Mouse (Mus musculus) MEL (cell line): ENCODE measurements around the gene Gfpt1. TPM values are rescaled to one million over a fixed set of nuclear protein-coding genes. Genes with fewer than 3 reads are reported as not detected.

ENCODE experiments used
- DNase-seq: peaks from one replicate; pipeline ENCODE4 v3.0.0; 2011; ENCODE audit warnings: low read depth, low spot score
- H3K27ac ChIP-seq: 2 replicates; pipeline ENCODE4 v1.5.1; 2012; ENCODE audit warnings: low read depth, mild to moderate bottlenecking, control low read depth, low read length, moderate library complexity; ENCODE audit not compliant: control insufficient read depth
- H3K27me3 ChIP-seq, 2 experiments: fragments of 150-350 bp in 1 of 2; sonication (generic) in 1 of 2; 2 replicates each; pipeline ENCODE4 v1.6.1; 2012; ENCODE audit warnings: low read length in 2 of 2, mild to moderate bottlenecking in 2 of 2, improper control_type of control experiment in 1 of 2, moderate library complexity in 1 of 2; ENCODE audit not compliant: insufficient read depth in 2 of 2, control insufficient read depth in 1 of 2
- H3K36me3 ChIP-seq, 2 experiments: 2 replicates each; pipeline ENCODE4 v1.6.1; 2012 to 2014; ENCODE audit warnings: low read length in 2 of 2, improper control_type of control experiment in 1 of 2, inconsistent platforms in 1 of 2, mild to moderate bottlenecking in 1 of 2; ENCODE audit not compliant: insufficient read depth in 2 of 2, control insufficient read depth in 1 of 2
- H3K4me1 ChIP-seq, 2 experiments: fragments of 150-350 bp in 1 of 2; sonication (generic) in 1 of 2; 2 replicates each; pipeline ENCODE4 v1.6.1; 2012; ENCODE audit warnings: low read length in 2 of 2, improper control_type of control experiment in 1 of 2, mild to moderate bottlenecking in 1 of 2; ENCODE audit not compliant: insufficient read depth in 2 of 2, control insufficient read depth in 1 of 2
- H3K4me3 ChIP-seq, 2 experiments: fragments of 150-350 bp in 1 of 2; sonication (generic) in 1 of 2; 2 replicates each; pipeline ENCODE4 v1.5.1; 2012; ENCODE audit warnings: low read depth in 2 of 2, low read length in 2 of 2, mild to moderate bottlenecking in 2 of 2, moderate library complexity in 2 of 2, control low read depth in 1 of 2, improper control_type of control experiment in 1 of 2; ENCODE audit not compliant: control insufficient read depth in 1 of 2, insufficient read depth in 1 of 2
- H3K79me2 ChIP-seq: 2 replicates; pipeline ENCODE4 v1.6.1; 2012; ENCODE audit warnings: mild to moderate bottlenecking, low read length, moderate library complexity; ENCODE audit not compliant: control insufficient read depth, poor library complexity, insufficient read depth
- H3K9ac ChIP-seq: 2 replicates; pipeline ENCODE4 v1.6.1; 2012; ENCODE audit warnings: low read depth, mild to moderate bottlenecking, control low read depth, low read length, moderate library complexity; ENCODE audit not compliant: control insufficient read depth, poor library complexity, severe bottlenecking
- H3K9me3 ChIP-seq: fragments of 150-350 bp; sonication (generic); replicated peaks from 2 replicates; pipeline ENCODE4 v1.6.1; 2012; ENCODE audit warnings: mild to moderate bottlenecking, low read length, improper control_type of control experiment, moderate library complexity; ENCODE audit not compliant: insufficient read depth
- CHD2 ChIP-seq: IDR thresholded peaks from 2 replicates; pipeline ENCODE4 v1.6.1; 2011; ENCODE audit warnings: low read length, improper control_type of control experiment
- EP300 ChIP-seq, 2 experiments: IDR thresholded peaks; 2 replicates each; pipeline ENCODE4 v1.6.1; 2011; ENCODE audit warnings: improper control_type of control experiment in 2 of 2, low read length in 2 of 2, low read depth in 1 of 2, mild to moderate bottlenecking in 1 of 2
- ETS1 ChIP-seq: IDR thresholded peaks from 2 replicates; pipeline ENCODE4 v1.6.1; 2012; ENCODE audit warnings: low read depth, mild to moderate bottlenecking, inconsistent platforms, low read length, improper control_type of control experiment, moderate library complexity
- GATA1 ChIP-seq: IDR thresholded peaks from 2 replicates; pipeline ENCODE4 v1.6.1; 2011; ENCODE audit warnings: low read depth, low read length, improper control_type of control experiment
- KAT2A ChIP-seq: conservative IDR thresholded peaks from 2 replicates; pipeline ENCODE4 v1.6.1; 2012; ENCODE audit warnings: low read depth, low read length, improper control_type of control experiment, inconsistent platforms
- MAZ ChIP-seq: IDR thresholded peaks from 2 replicates; pipeline ENCODE4 v1.6.1; 2012; ENCODE audit warnings: low read depth, mild to moderate bottlenecking, inconsistent platforms, low read length, improper control_type of control experiment
- NELFE ChIP-seq: IDR thresholded peaks from 2 replicates; pipeline ENCODE4 v1.6.1; 2011; ENCODE audit warnings: low read depth, low read length, improper control_type of control experiment
- NRF1 ChIP-seq: IDR thresholded peaks from 2 replicates; pipeline ENCODE4 v1.6.1; 2014; ENCODE audit warnings: low read depth, mild to moderate bottlenecking, inconsistent platforms, low read length, improper control_type of control experiment, moderate library complexity; ENCODE audit not compliant: poor library complexity, insufficient read depth, severe bottlenecking
- POLR2AphosphoS2 ChIP-seq: IDR thresholded peaks from 2 replicates; pipeline ENCODE4 v1.6.1; 2011; ENCODE audit warnings: low read length, improper control_type of control experiment
- POLR2AphosphoS5 ChIP-seq: IDR thresholded peaks from 2 replicates; pipeline ENCODE4 v1.6.1; 2012; ENCODE audit warnings: low read depth, borderline replicate concordance, mild to moderate bottlenecking, inconsistent platforms, low read length, moderate library complexity, mixed read lengths
- RAD21 ChIP-seq: IDR thresholded peaks from 2 replicates; pipeline ENCODE4 v1.6.1; 2011; ENCODE audit warnings: mild to moderate bottlenecking, low read depth, low read length, improper control_type of control experiment
- SIN3A ChIP-seq: IDR thresholded peaks from 2 replicates; pipeline ENCODE4 v1.6.1; 2012; ENCODE audit warnings: low read length, improper control_type of control experiment, inconsistent platforms
- TAL1 ChIP-seq: IDR thresholded peaks from 2 replicates; pipeline ENCODE4 v1.6.1; 2012; ENCODE audit warnings: mild to moderate bottlenecking, inconsistent platforms, low read length, moderate library complexity, mixed read lengths
- TCF12 ChIP-seq: IDR thresholded peaks from 2 replicates; pipeline ENCODE4 v1.6.1; 2014; ENCODE audit warnings: low read depth, mild to moderate bottlenecking, inconsistent platforms, low read length, improper control_type of control experiment, moderate library complexity
- ZKSCAN1 ChIP-seq: IDR thresholded peaks from 2 replicates; pipeline ENCODE4 v1.6.1; 2012; ENCODE audit warnings: low read depth, mild to moderate bottlenecking, inconsistent platforms, low read length, improper control_type of control experiment, moderate library complexity
- polyA plus RNA-seq, 2 experiments: library from polyadenylated mRNA; stranded (reverse) in 1 of 2; unstranded in 1 of 2; fragments of >175 nt in 1 of 2; fragments of >200 nt in 1 of 2; gene quantifications; 2 replicates each; pipeline versions ENCODE4 v1.2.1 to v1.2.4; 2012; ENCODE audit warnings: low replicate concordance in 2 of 2, low read depth in 1 of 2; ENCODE audit not compliant: insufficient read length in 2 of 2, insufficient read depth in 1 of 2, missing spikeins in 1 of 2
- total RNA-seq: library from RNA; depleted of rRNA; stranded (reverse); fragments of 300-350 nt; gene quantifications from 2 replicates; pipeline ENCODE4 v1.2.3, GENCODE M21; 2012

Gene Gfpt1
- total and polyA plus RNA-seq, 3 experiments, result 29.6 to 69.3 (median 33.5) TPM

DNA sequence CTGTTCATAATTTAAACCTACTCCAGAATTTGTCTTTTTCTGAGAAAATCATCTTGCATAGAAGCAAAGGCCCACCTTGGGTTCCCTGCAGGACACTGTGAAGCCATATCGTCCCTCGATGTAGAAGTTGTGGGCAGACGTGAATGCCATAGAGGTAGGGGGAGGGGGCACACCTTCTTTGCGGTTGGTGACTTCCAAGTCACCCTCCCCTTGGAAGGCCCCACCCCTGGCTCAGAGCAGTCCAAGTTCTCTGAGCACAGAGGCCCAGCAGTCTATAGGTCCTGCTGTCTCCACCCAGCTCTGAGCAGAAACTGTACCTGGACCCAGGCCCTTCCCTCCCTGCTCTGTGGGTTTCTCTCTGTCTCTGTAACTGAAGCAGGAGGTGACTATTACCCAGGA lies 59.3 kb downstream of the Gfpt1 start:
- Histone ChIP-seq H3K27ac (no peak overlapping the region), H3K36me3 (no peaks in the 10 kb centered on the region), H3K9me3 (no peaks in the 10 kb centered on the region), H3K9ac (no peak overlapping the region), H3K4me3 (no peak overlapping the region), H3K4me1 (no peaks in the 10 kb centered on the region), H3K27me3 (peaks cover 0 to 3% of the 10 kb centered on the region in 2 experiments; a peak in 3 of 4 replicates), H3K79me2 (no peaks in the 10 kb centered on the region; the same call in 1 of the 2 replicates)
- no peak for DNase-seq
- TF ChIP-seq EP300 (IDR thresholded peaks at IDR 0.05; ENCODE audit: low read depth in 1 of 2, low read length in 2 of 2) (no peak), MAZ (peak; percentile 48; the same call in 1 of the 2 replicates)

DNA sequence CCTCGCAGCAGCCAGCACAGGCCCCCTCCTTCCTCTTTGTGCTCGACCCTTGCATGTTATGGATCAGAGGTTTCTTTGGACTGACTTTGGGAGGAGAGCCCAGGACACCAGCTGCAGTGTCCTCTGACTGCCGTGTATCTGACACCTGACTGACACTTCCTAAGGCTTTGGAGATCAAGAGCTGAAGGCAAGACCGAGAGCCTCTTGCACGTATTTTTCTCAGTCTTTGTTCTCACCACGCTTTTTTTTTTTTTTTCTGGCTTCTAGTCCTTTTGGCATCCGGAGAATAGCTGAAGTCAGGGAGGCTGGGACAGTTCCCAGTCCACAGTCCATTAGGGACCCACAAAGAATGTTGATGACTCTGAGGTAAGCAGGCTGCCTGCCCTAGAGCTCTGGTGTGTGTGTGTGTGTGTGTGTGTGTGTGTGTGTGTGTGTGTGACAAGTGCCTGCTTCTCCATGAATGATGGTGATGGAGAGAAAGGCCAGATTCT lies 59.8 kb downstream of the Gfpt1 start:
- no peak overlapping the region for H3K4me3 ChIP-seq
- no peaks in the 10 kb centered on the region; the same call in 1 of the 2 replicates for H3K79me2 ChIP-seq
- H3K36me3 ChIP-seq, result no peaks in the 10 kb centered on the region
- H3K27me3 ChIP-seq, result peaks cover 0 to 3% of the 10 kb centered on the region in 2 experiments; a peak in 3 of 4 replicates
- no peak for TF ChIP-seq POLR2AphosphoS2
- no peak for TF ChIP-seq KAT2A
- no peak for TF ChIP-seq NRF1
- no peak for TF ChIP-seq POLR2AphosphoS5
- TF ChIP-seq NELFE, result no peak
- TF ChIP-seq MAZ, result no peak
- TF ChIP-seq TAL1, result no peak
- no peak for TF ChIP-seq GATA1
- no peak for TF ChIP-seq TCF12
- TF ChIP-seq RAD21, result no peak
- TF ChIP-seq ZKSCAN1, result no peak
- TF ChIP-seq, all 39 proteins: peak for 0
- DNase-seq, result no peak
- Histone ChIP-seq H3K4me1 (no peaks in the 10 kb centered on the region), H3K9ac (no peak overlapping the region), H3K9me3 (no peaks in the 10 kb centered on the region), H3K27ac (no peak overlapping the region)

GRCm38 (mm10) chr6:87103314-87103713 lies 60.7 kb downstream of the Gfpt1 start:
- Histone ChIP-seq H3K4me3 (no peak overlapping the region), H3K79me2 (no peaks in the 10 kb centered on the region; the same call in 1 of the 2 replicates), H3K27me3 (peaks cover 0 to 3% of the 10 kb centered on the region in 2 experiments), H3K9ac (no peak overlapping the region), H3K36me3 (no peaks in the 10 kb centered on the region), H3K27ac (no peak overlapping the region), H3K4me1 (no peaks in the 10 kb centered on the region), H3K9me3 (no peaks in the 10 kb centered on the region)
- no peak for DNase-seq
- TF ChIP-seq ZKSCAN1 (no peak), CHD2 (no peak), RAD21 (no peak), GATA1 (no peak), SIN3A (no peak), ETS1 (no peak), KAT2A (no peak)
